Mouse (Mus musculus) stomach, embryonic 16.5 days (tissue): ENCODE results near the gene Crhr2. TPM values are rescaled to one million over a fixed set of nuclear protein-coding genes. Genes with fewer than 3 reads are reported as not detected.

Experiments
- ATAC-seq: fragments of 200-750 bp; cut with Nextera tagmentation; 2 replicates; pipeline ENCODE4 v1.8.0; 2017; ENCODE audit warnings: moderate number of reproducible peaks, moderate TSS enrichment; ENCODE audit not compliant: insufficient read depth, low FRiP score
- H3K27ac ChIP-seq: fragments of 300-500 bp; sonication (generic); 2 replicates; pipeline ENCODE4 v1.5.1; 2014; ENCODE audit warnings: low read length
- H3K27me3 ChIP-seq: fragments of 300-500 bp; sonication (generic); 2 replicates; pipeline ENCODE4 v1.6.1; 2014; ENCODE audit warnings: low read length, control low read depth, mixed read lengths; ENCODE audit not compliant: control insufficient read depth, insufficient read depth
- H3K36me3 ChIP-seq: fragments of 300-500 bp; sonication (generic); 2 replicates; pipeline ENCODE4 v1.6.1; 2014; ENCODE audit warnings: low read length; ENCODE audit not compliant: control insufficient read depth, insufficient read depth
- H3K4me1 ChIP-seq: fragments of 300-500 bp; sonication (generic); 2 replicates; pipeline ENCODE4 v1.6.1; 2014; ENCODE audit warnings: low read length, control low read depth, mixed read lengths; ENCODE audit not compliant: control insufficient read depth, insufficient read depth
- H3K4me2 ChIP-seq: fragments of 300-500 bp; sonication (generic); 2 replicates; pipeline ENCODE4 v1.6.1; 2014; ENCODE audit warnings: low read depth, low read length, mixed read lengths
- H3K4me3 ChIP-seq: fragments of 300-500 bp; sonication (generic); replicated peaks from 2 replicates; pipeline ENCODE4 v1.5.1; 2014; ENCODE audit warnings: mild to moderate bottlenecking, low read length
- H3K9ac ChIP-seq: fragments of 300-500 bp; sonication (generic); 2 replicates; pipeline ENCODE4 v1.6.1; 2014; ENCODE audit warnings: low read length
- H3K9me3 ChIP-seq: fragments of 300-500 bp; sonication (generic); replicated peaks from 2 replicates; pipeline ENCODE4 v1.6.1; 2016; ENCODE audit warnings: low read length, control low read depth; ENCODE audit not compliant: control insufficient read depth
- WGBS: fragments of 180-500 bp; shearing (Covaris S2); extraction: QIAGEN DNeasy Blood & Tissue Kit; methylation state at CpG from one replicate; pipeline ENCODE4 v1.1.7; 2014; 5-methylcytosine and 5-hydroxymethylcytosine counted together
- polyA plus RNA-seq: library from polyadenylated mRNA; unstranded; fragments of >200 nt; fragmentation: Nextera tagmentation; extraction: Ambion mirVana; gene quantifications from 2 replicates; pipeline ENCODE4 v1.2.1, GENCODE M21; 2015

Gene Crhr2
- polyA plus RNA-seq, 1 experiment from 2014 or later = 0.36 TPM

DNA sequence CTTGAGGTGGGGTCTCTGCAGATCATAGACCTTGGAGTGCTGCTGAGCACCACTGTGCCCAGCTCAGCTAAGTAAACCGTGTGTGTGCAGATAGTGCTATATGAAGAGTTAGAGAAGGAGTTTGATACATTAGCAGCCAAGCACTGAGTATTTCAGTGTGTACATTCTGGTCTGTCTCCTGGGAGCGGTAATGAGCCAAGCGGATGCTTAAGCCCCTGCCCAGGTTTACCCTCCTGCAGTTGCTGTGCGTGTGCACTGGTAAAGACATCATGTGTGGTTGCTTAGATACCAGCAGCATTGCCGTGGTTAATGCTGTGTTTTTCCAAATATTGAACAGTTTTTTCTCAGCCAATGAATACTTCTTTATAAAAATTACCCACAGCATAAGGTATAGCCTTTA lies 88.3 kb downstream of the Crhr2 start:
- no peak for ATAC-seq
- Histone ChIP-seq H3K4me2 (no peak overlapping the region), H3K9ac (no peak overlapping the region), H3K36me3 (peaks cover 8% of the 10 kb centered on the region; the same call in 1 of the 2 replicates), H3K4me3 (no peak overlapping the region), H3K27ac (no peak overlapping the region), H3K4me1 (peaks cover 7% of the 10 kb centered on the region; the same call in 1 of the 2 replicates), H3K27me3 (no peaks in the 10 kb centered on the region), H3K9me3 (no peaks in the 10 kb centered on the region)
- 66% methylated on average over 5 of the region's 5 CpGs for WGBS

DNA sequence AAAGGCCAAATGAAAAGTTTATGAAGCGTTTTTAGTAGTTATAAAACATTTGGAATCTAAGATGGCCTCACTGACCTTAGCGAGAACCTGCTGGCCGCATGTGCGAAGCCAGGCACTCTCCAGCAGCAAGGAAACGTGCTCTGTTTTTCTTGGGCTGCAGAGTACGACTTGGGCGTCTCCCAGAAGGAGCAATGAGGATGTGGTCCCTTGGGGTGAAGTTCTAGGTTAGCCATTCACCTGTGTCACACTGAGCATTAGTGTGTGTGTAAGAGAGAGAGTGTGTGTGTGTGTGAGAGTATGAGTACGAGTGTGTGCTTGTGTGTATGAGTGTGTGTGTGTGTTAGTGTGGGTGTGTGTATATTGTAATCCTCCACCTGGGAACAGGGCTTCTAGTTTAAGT lies 89.6 kb downstream of the Crhr2 start:
- ATAC-seq = no peak
- no peaks in the 10 kb centered on the region for H3K9me3 ChIP-seq
- H3K9ac ChIP-seq = no peak overlapping the region
- WGBS = 78% methylated on average over 8 of the region's 8 CpGs
- H3K4me1 ChIP-seq = peaks cover 11% of the 10 kb centered on the region; the same call in 1 of the 2 replicates
- H3K4me2 ChIP-seq = no peak overlapping the region
- no peak overlapping the region for H3K27ac ChIP-seq
- no peaks in the 10 kb centered on the region for H3K27me3 ChIP-seq
- H3K4me3 ChIP-seq = no peak overlapping the region
- peaks cover 6% of the 10 kb centered on the region; the same call in 1 of the 2 replicates for H3K36me3 ChIP-seq

Other genes with a start within 250 kb of the Crhr2 start
- gene Nod1, start 160.4 kb downstream of the Crhr2 start, polyA plus RNA-seq = 9.3 and 9.8 TPM in 2 replicates
- 8.7 and 10.8 TPM in 2 replicates for gene Ggct, start 140.1 kb downstream of the Crhr2 start, polyA plus RNA-seq
- gene Gars, start 95.0 kb downstream of the Crhr2 start, polyA plus RNA-seq = 136 and 138 TPM in 2 replicates
- 0.28 and 0.50 TPM in 2 replicates for gene Inmt, start 42.0 kb upstream of the Crhr2 start, polyA plus RNA-seq
- gene Mindy4, start 70.4 kb upstream of the Crhr2 start, polyA plus RNA-seq = 7.7 and 10.2 TPM in 2 replicates
- 24.1 and 25.3 TPM in 2 replicates for gene Aqp1, start 203.4 kb upstream of the Crhr2 start, polyA plus RNA-seq
- 0.17 TPM in 1 of 2 replicates, not detected in the other for gene Ghrhr, start 243.3 kb upstream of the Crhr2 start, polyA plus RNA-seq